ENCODE assay signal across 18 mouse cellular contexts in genomic region chr13:10989095-10989814, GRCm38 (mm10).
A peak's percentile ranks its signal among the peaks of the same experiment; 100 is the strongest.
DNase-seq lines count a peak whose midpoint lies in the region; ATAC-seq and TF ChIP-seq lines count a peak whose summit lies in the region.
"Had no signal": no experiment of that assay in that cellular context is flagged by ENCODE, and none has a peak within 500 bp of the region (broad histone marks: within the 10 kb centered on the region; RNA-seq: fewer than 3 reads in every experiment).

No protein-coding gene starts in this region.

- H3K4me2 ChIP-seq in forebrain, embryonic 12.5 days, result no peak overlapping the region
- H3K4me2 ChIP-seq in forebrain, embryonic 16.5 days (ENCODE audit: low read length), result no peak overlapping the region
- H3K4me2 ChIP-seq in forebrain, embryonic 15.5 days (replicated peaks), result no peak overlapping the region
- no peak overlapping the region for H3K4me2 ChIP-seq in hindbrain, postnatal 0 days (ENCODE audit: low read depth, low read length)
- H3K4me2 ChIP-seq: embryonic facial prominence, embryonic 15.5 days; liver, embryonic 12.5 days; lung, embryonic 14.5 days; midbrain, embryonic 12.5 days had no signal

- no peaks in the 10 kb centered on the region for H3K27me3 ChIP-seq in forebrain, embryonic 12.5 days
- H3K27me3 ChIP-seq in forebrain, embryonic 16.5 days (replicated peaks; ENCODE audit: control insufficient read depth, insufficient read depth, low read length), result no peaks in the 10 kb centered on the region
- H3K27me3 ChIP-seq in forebrain, embryonic 15.5 days, result no peaks in the 10 kb centered on the region
- H3K27me3 ChIP-seq in hindbrain, postnatal 0 days (ENCODE audit: insufficient read depth, low read length), result no peaks in the 10 kb centered on the region
- H3K27me3 ChIP-seq: embryonic facial prominence, embryonic 15.5 days; liver, embryonic 12.5 days; midbrain, embryonic 12.5 days had no signal

- peak; percentile 9 for DNase-seq in 3134 (ENCODE audit: extremely low read depth, insufficient read length, low spot score)
- peak; percentile 18 for DNase-seq in hindbrain, postnatal 0 days (ENCODE audit: low spot score)
- DNase-seq in cerebellum, postnatal 14 days, result no peak
- no peak for DNase-seq in left cerebral cortex, adult 2 months (ENCODE audit: extremely low spot score in 1 of 2, low spot score in 2 of 2)
- DNase-seq in urinary bladder, postnatal 4 days (ENCODE audit: low spot score in 2 of 2), result no peak
- DNase-seq: cerebellum, adult 9-10 months; gastrocnemius, postnatal 36 days; lung, embryonic 14.5 days; lung, postnatal 36 days; right cerebral cortex, postnatal 25 days had no signal

- ATAC-seq in forebrain, embryonic 12.5 days (ENCODE audit: low FRiP score), result peak; percentile 30; the same call in 1 of the 2 replicates
- no peak; the same call in 1 of the 2 replicates for ATAC-seq in forebrain, embryonic 16.5 days
- ATAC-seq in forebrain, embryonic 15.5 days (replicated peaks), result peak; percentile 51; the same call in 1 of the 2 replicates
- ATAC-seq in hindbrain, postnatal 0 days, result peak; percentile 38; the same call in 1 of the 2 replicates
- ATAC-seq: intestine, postnatal 0 days; liver, embryonic 12.5 days had no signal

- no peak overlapping the region for H3K4me3 ChIP-seq in forebrain, embryonic 12.5 days (replicated peaks)
- no peak overlapping the region for H3K4me3 ChIP-seq in forebrain, embryonic 16.5 days (replicated peaks; ENCODE audit: low read length)
- no peak overlapping the region for H3K4me3 ChIP-seq in forebrain, embryonic 15.5 days
- no peak overlapping the region for H3K4me3 ChIP-seq in hindbrain, postnatal 0 days (ENCODE audit: low read length)
- H3K4me3 ChIP-seq in left cerebral cortex, adult 2 months, result no peak overlapping the region
- H3K4me3 ChIP-seq: embryonic facial prominence, embryonic 15.5 days; liver, embryonic 12.5 days; midbrain, embryonic 12.5 days had no signal

- 73% methylated on average over 6 of the region's 6 CpGs for WGBS in forebrain, embryonic 12.5 days
- WGBS in forebrain, embryonic 16.5 days, result 56% methylated on average over 6 of the region's 6 CpGs
- WGBS in forebrain, embryonic 15.5 days, result 62% methylated on average over 6 of the region's 6 CpGs
- WGBS in hindbrain, postnatal 0 days, result 53% methylated on average over 6 of the region's 6 CpGs

- H3K27ac ChIP-seq in forebrain, embryonic 12.5 days, result no peak overlapping the region
- H3K27ac ChIP-seq in forebrain, embryonic 16.5 days (ENCODE audit: low read length), result no peak overlapping the region
- H3K27ac ChIP-seq in forebrain, embryonic 15.5 days (replicated peaks), result no peak overlapping the region
- no peak overlapping the region for H3K27ac ChIP-seq in hindbrain, postnatal 0 days
- no peak overlapping the region for H3K27ac ChIP-seq in left cerebral cortex, adult 2 months
- H3K27ac ChIP-seq: embryonic facial prominence, embryonic 15.5 days; liver, embryonic 12.5 days; midbrain, embryonic 12.5 days had no signal

- H3K4me1 ChIP-seq in forebrain, embryonic 12.5 days, result no peaks in the 10 kb centered on the region
- H3K4me1 ChIP-seq in forebrain, embryonic 16.5 days (replicated peaks; ENCODE audit: control insufficient read depth, insufficient read depth, low read length), result no peaks in the 10 kb centered on the region
- H3K4me1 ChIP-seq in forebrain, embryonic 15.5 days, result no peaks in the 10 kb centered on the region
- no peaks in the 10 kb centered on the region for H3K4me1 ChIP-seq in hindbrain, postnatal 0 days (ENCODE audit: insufficient read depth, low read length)
- H3K4me1 ChIP-seq: embryonic facial prominence, embryonic 15.5 days; liver, embryonic 12.5 days; midbrain, embryonic 12.5 days had no signal

- H3K9ac ChIP-seq in forebrain, embryonic 12.5 days, result no peak overlapping the region
- H3K9ac ChIP-seq in forebrain, embryonic 16.5 days (replicated peaks; ENCODE audit: low read depth, low read length), result no peak overlapping the region
- H3K9ac ChIP-seq in forebrain, embryonic 15.5 days (replicated peaks), result no peak overlapping the region
- H3K9ac ChIP-seq in hindbrain, postnatal 0 days (replicated peaks; ENCODE audit: low read length), result no peak overlapping the region
- H3K9ac ChIP-seq: embryonic facial prominence, embryonic 15.5 days; liver, embryonic 12.5 days; lung, embryonic 14.5 days; midbrain, embryonic 12.5 days had no signal

- no peaks in the 10 kb centered on the region for H3K36me3 ChIP-seq in forebrain, embryonic 12.5 days (replicated peaks)
- no peaks in the 10 kb centered on the region for H3K36me3 ChIP-seq in forebrain, embryonic 16.5 days (ENCODE audit: control insufficient read depth, insufficient read depth)
- H3K36me3 ChIP-seq in forebrain, embryonic 15.5 days, result no peaks in the 10 kb centered on the region
- H3K36me3 ChIP-seq in hindbrain, postnatal 0 days (ENCODE audit: insufficient read depth, low read length), result no peaks in the 10 kb centered on the region
- H3K36me3 ChIP-seq: embryonic facial prominence, embryonic 15.5 days; G1E; liver, embryonic 12.5 days; midbrain, embryonic 12.5 days had no signal

- no peaks in the 10 kb centered on the region for H3K9me3 ChIP-seq in forebrain, embryonic 12.5 days
- no peaks in the 10 kb centered on the region for H3K9me3 ChIP-seq in forebrain, embryonic 16.5 days (ENCODE audit: control insufficient read depth, low read length)
- H3K9me3 ChIP-seq in forebrain, embryonic 15.5 days, result no peaks in the 10 kb centered on the region
- H3K9me3 ChIP-seq in hindbrain, postnatal 0 days (ENCODE audit: low read length), result no peaks in the 10 kb centered on the region
- H3K9me3 ChIP-seq: embryonic facial prominence, embryonic 15.5 days; G1E; liver, embryonic 12.5 days; midbrain, embryonic 12.5 days had no signal

- no peak for TF ChIP-seq CTCF in hindbrain, postnatal 0 days (IDR thresholded peaks at IDR 0.05; ENCODE audit: low read depth)
- TF ChIP-seq CTCF in left cerebral cortex, adult 2 months (IDR thresholded peaks at IDR 0.05), result no peak

- intact Hi-C loops in left cerebral cortex, adult 2 months (cut with DNase I), result no loop called here

Comparison
In these comparisons a context has a peak if more than half of its experiments do, and no peak if none do; other contexts are left out.
1. DNase-seq: peak in 3134 (single experiment) and hindbrain, postnatal 0 days (single experiment); none in cerebellum, postnatal 14 days (0 of 2), left cerebral cortex, adult 2 months (0 of 2) and urinary bladder, postnatal 4 days (0 of 2).